Mouse (Mus musculus): ENCODE data around the gene Taar5. TPM values are rescaled to one million over a fixed set of nuclear protein-coding genes. Genes with fewer than 3 reads are reported as not detected.
A peak's percentile ranks its signal among the peaks of the same experiment; 100 is the strongest.

Taar5 gene
- polyA plus RNA-seq (2015; fragmentation: Nextera tagmentation; extraction: Ambion mirVana): 0.23 and 0.30 TPM in 2 replicates

DNA sequence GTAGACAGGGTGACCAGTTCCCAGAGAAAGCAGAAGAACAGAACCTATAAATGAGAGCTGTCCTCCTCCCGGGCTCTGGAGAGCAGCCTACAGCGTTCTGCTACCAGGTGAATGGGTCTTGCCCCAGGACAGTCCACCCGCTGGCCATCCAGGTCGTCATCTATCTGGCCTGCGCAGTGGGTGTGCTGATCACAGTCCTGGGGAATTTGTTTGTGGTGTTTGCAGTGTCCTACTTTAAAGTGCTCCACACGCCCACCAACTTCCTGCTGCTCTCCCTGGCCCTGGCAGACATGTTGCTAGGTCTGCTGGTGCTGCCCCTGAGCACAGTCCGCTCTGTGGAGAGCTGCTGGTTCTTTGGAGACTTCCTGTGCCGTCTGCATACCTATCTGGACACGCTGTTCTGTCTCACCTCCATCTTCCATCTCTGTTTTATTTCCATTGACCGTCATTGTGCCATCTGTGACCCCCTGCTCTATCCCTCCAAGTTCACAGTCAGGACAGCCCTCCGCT, at the start of gene Taar5:
TSS of gene Taar5 (plus strand) at position 51 of the 510 bp plus-strand sequence.
- TF ChIP-seq CTCF (IDR thresholded peaks at IDR 0.05; ENCODE audit: low read depth): no peak
- H3K27me3 ChIP-seq (ENCODE audit: insufficient read depth, low read length): no peaks in the 10 kb centered on the region
- no peak for ATAC-seq (replicated peaks; ENCODE audit: low FRiP score, low read depth)
- H3K9me3 ChIP-seq (replicated peaks; ENCODE audit: low read length): no peaks in the 10 kb centered on the region
- H3K9ac ChIP-seq (ENCODE audit: low read depth, low read length): no peak within 1 kb of the TSS
- DNase-seq (ENCODE audit: low spot score): no peak
- H3K4me1 ChIP-seq (replicated peaks; ENCODE audit: insufficient read depth, low read length): no peaks in the 10 kb centered on the region
- H3K4me2 ChIP-seq (ENCODE audit: low read length): no peak within 1 kb of the TSS
- H3K36me3 ChIP-seq (ENCODE audit: insufficient read depth, low read length): no peaks in the 10 kb centered on the region
- H3K27ac ChIP-seq: no peak within 1 kb of the TSS
- H3K4me3 ChIP-seq (replicated peaks; ENCODE audit: low read depth, low read length): no peak within 1 kb of the TSS
- 92% methylated on average over 11 of the region's 11 CpGs for whole genome bisulfite sequencing

DNA sequence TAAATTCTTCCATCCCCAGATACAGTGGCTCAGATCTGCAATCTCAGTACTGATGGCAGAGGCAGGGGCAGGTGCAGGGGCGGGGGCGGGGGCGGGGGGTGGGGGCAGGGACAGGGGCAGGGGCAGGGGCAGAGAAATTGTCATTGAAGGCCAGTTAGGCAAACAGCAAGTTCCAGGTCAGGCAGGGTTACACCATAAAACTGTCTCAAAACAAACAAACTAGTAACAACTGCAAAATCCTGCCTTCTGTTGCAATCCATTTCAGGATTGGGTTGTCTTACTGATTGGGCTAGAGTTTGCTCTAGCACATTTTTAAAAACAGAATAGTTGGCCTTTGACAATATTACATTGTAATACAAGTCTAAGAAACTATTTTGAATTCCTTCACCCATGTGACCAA, 48.0 kb upstream of the Taar5 start:
- no peak overlapping the region for H3K4me2 ChIP-seq (ENCODE audit: low read length)
- DNase-seq (ENCODE audit: low spot score) (no peak), ATAC-seq (replicated peaks; ENCODE audit: low FRiP score, low read depth) (no peak)
- WGBS: 50% methylated on average over 3 of the region's 3 CpGs
- H3K36me3 ChIP-seq (ENCODE audit: insufficient read depth, low read length): no peaks in the 10 kb centered on the region
- no peak overlapping the region for H3K4me3 ChIP-seq (replicated peaks; ENCODE audit: low read depth, low read length)
- no peak for TF ChIP-seq CTCF (IDR thresholded peaks at IDR 0.05; ENCODE audit: low read depth)
- H3K27me3 ChIP-seq (ENCODE audit: insufficient read depth, low read length): no peaks in the 10 kb centered on the region
- H3K9me3 ChIP-seq (replicated peaks; ENCODE audit: low read length): no peaks in the 10 kb centered on the region
- no peaks in the 10 kb centered on the region for H3K4me1 ChIP-seq (replicated peaks; ENCODE audit: insufficient read depth, low read length)
- H3K9ac ChIP-seq (ENCODE audit: low read depth, low read length): no peak overlapping the region
- H3K27ac ChIP-seq: no peak overlapping the region

DNA sequence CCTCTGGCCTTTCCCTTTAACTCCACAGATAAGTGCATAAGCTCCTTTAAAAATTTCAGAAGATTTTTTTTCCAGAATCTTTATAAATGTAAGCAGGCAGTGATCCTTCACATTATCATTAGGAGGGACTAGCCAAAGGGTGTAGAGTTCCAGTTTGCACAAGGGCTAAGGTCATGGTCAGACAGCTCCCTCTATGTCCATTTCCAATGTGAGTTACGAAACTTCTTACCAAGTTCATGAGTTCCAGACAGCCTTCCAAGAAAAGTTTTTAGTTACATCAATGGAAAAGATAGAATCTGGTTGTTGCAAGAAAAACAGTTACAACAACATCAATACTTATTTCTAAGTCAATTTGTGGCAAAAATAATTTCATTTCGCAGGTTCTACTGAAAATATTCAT, 46.6 kb upstream of the Taar5 start:
- Histone ChIP-seq H3K4me3 (replicated peaks; ENCODE audit: low read depth, low read length) (no peak overlapping the region), H3K9me3 (replicated peaks; ENCODE audit: low read length) (no peaks in the 10 kb centered on the region), H3K27ac (no peak overlapping the region), H3K4me2 (ENCODE audit: low read length) (no peak overlapping the region), H3K4me1 (replicated peaks; ENCODE audit: insufficient read depth, low read length) (no peaks in the 10 kb centered on the region), H3K36me3 (ENCODE audit: insufficient read depth, low read length) (no peaks in the 10 kb centered on the region), H3K9ac (ENCODE audit: low read depth, low read length) (no peak overlapping the region), H3K27me3 (ENCODE audit: insufficient read depth, low read length) (no peaks in the 10 kb centered on the region)
- DNase-seq (ENCODE audit: low spot score) (no peak), ATAC-seq (replicated peaks; ENCODE audit: low FRiP score, low read depth) (no peak)
- WGBS: 83% methylated on average over 2 of the region's 2 CpGs
- TF ChIP-seq CTCF (IDR thresholded peaks at IDR 0.05; ENCODE audit: low read depth): no peak

DNA sequence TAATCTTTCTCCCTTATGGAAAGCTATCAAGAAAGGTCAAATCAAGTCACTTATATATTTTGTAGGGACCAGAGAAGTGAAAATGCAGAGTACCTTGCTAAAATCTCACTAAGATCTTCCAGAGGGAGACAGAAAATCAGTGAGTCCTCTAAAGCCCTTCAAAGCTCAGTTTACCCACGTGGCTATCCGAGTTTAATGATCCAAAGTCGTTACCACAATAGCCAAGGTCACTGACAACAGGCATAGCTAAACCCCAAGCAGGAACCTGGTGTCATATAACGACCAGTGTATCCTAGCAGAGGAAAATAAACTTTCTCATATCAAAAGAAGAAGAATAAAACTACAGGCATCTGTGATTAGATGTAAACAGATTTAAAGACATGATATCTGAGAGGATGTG, 32.9 kb upstream of the Taar5 start:
- no peak for ATAC-seq (replicated peaks; ENCODE audit: low FRiP score, low read depth)

DNA sequence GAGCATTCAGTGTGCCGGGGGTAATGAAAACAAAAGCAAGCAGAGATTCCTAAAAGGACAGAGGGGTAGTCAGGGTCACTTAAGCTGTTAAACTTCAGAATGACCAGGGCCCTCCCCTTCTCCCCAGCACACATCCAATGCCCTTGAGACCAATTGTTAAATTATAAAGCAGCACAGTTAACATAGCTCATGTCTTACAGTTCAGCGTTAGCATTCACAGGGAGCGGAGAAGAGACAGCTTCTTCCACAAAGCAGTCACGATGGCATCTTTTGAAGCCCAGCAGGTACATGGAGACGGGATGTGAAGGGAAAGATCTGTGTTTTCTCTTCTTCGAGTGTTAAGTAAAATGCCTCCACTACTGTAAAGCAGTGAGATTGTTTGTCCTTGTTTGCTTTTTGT, 32.2 kb upstream of the Taar5 start, which contains the start of gene Taar2:
TSS of gene Taar2 (plus strand) at position 261 of the 400 bp plus-strand sequence.
- DNase-seq (ENCODE audit: low spot score): no peak
- H3K36me3 ChIP-seq (ENCODE audit: insufficient read depth, low read length): no peaks in the 10 kb centered on the region
- H3K27ac ChIP-seq: no peak within 1 kb of the TSS
- no peaks in the 10 kb centered on the region for H3K9me3 ChIP-seq (replicated peaks; ENCODE audit: low read length)
- H3K4me1 ChIP-seq (replicated peaks; ENCODE audit: insufficient read depth, low read length): no peaks in the 10 kb centered on the region
- no peak within 1 kb of the TSS for H3K4me3 ChIP-seq (replicated peaks; ENCODE audit: low read depth, low read length)
- peak within 1 kb of the TSS; percentile 8; the same call in 1 of the 2 replicates for H3K4me2 ChIP-seq (ENCODE audit: low read length)
- ATAC-seq (replicated peaks; ENCODE audit: low FRiP score, low read depth): no peak
- 31% methylated on average over 6 of the region's 6 CpGs for WGBS
- no peak within 1 kb of the TSS for H3K9ac ChIP-seq (ENCODE audit: low read depth, low read length)
- no peak for TF ChIP-seq CTCF (IDR thresholded peaks at IDR 0.05; ENCODE audit: low read depth)
- no peaks in the 10 kb centered on the region for H3K27me3 ChIP-seq (ENCODE audit: insufficient read depth, low read length)

More for the DNA sequence above, 32.9 kb upstream of the Taar5 start:
- no peak overlapping the region for H3K9ac ChIP-seq (ENCODE audit: low read depth, low read length)
- H3K36me3 ChIP-seq (ENCODE audit: insufficient read depth, low read length): no peaks in the 10 kb centered on the region
- no peaks in the 10 kb centered on the region for H3K27me3 ChIP-seq (ENCODE audit: insufficient read depth, low read length)
- 7% methylated on average over 4 of the region's 4 CpGs for WGBS
- H3K4me3 ChIP-seq (replicated peaks; ENCODE audit: low read depth, low read length): no peak overlapping the region
- TF ChIP-seq CTCF (IDR thresholded peaks at IDR 0.05; ENCODE audit: low read depth): no peak
- no peaks in the 10 kb centered on the region for H3K4me1 ChIP-seq (replicated peaks; ENCODE audit: insufficient read depth, low read length)
- H3K4me2 ChIP-seq (ENCODE audit: low read length): no peak overlapping the region
- no peak for DNase-seq (ENCODE audit: low spot score)
- H3K9me3 ChIP-seq (replicated peaks; ENCODE audit: low read length): no peaks in the 10 kb centered on the region
- H3K27ac ChIP-seq: no peak overlapping the region

DNA sequence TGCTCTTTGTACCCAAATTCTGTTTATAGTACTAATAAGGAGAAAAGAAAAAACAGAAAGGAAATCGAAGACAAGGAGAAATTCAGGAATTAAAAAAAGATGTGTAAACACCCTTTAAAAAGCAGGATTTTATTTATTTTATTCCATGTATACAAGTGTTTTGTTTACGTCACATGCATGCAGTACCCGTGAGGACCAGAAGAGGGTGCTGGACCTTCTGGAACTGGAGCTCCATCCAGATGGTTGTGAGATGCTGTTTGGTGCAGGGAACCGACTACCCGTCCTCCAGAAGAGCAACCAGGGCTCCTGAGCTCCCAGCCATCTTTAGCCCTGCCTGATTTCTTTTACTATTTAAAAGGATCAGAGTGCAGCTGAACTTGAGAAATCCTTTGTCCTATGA, 28.0 kb upstream of the Taar5 start:
- H3K27ac ChIP-seq: no peak overlapping the region
- no peaks in the 10 kb centered on the region for H3K27me3 ChIP-seq (ENCODE audit: insufficient read depth, low read length)
- H3K4me3 ChIP-seq (replicated peaks; ENCODE audit: low read depth, low read length): no peak overlapping the region
- H3K9ac ChIP-seq (ENCODE audit: low read depth, low read length): no peak overlapping the region
- no peaks in the 10 kb centered on the region for H3K36me3 ChIP-seq (ENCODE audit: insufficient read depth, low read length)
- no peaks in the 10 kb centered on the region for H3K4me1 ChIP-seq (replicated peaks; ENCODE audit: insufficient read depth, low read length)
- peak; percentile 48 for TF ChIP-seq CTCF (IDR thresholded peaks at IDR 0.05; ENCODE audit: low read depth)
- no peak overlapping the region for H3K4me2 ChIP-seq (ENCODE audit: low read length)
- no peak for DNase-seq (ENCODE audit: low spot score)
- no peak for ATAC-seq (replicated peaks; ENCODE audit: low FRiP score, low read depth)
- no peaks in the 10 kb centered on the region for H3K9me3 ChIP-seq (replicated peaks; ENCODE audit: low read length)
- WGBS: 84% methylated on average over 5 of the region's 5 CpGs

DNA sequence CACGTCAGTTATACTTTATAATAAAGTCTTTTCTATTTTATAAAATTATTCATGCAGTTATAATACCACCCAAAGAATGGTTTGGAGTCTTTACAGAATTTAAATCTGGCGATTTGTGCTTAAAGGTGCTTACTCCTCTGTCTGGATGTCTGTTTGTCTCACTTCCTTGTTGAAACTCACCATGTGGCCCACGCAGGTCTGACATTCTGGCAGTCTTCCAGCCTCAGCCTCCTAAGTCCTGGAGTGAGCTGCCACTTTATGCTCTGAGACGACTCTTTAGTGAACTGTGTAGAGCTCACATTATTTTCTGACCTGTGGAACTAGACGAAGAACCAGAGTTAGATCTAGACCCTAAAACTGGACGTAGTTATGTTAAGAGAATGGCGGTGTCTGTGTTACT, 22.5 kb upstream of the Taar5 start:
- Histone ChIP-seq H3K36me3 (ENCODE audit: insufficient read depth, low read length) (no peaks in the 10 kb centered on the region), H3K4me1 (replicated peaks; ENCODE audit: insufficient read depth, low read length) (no peaks in the 10 kb centered on the region), H3K4me2 (ENCODE audit: low read length) (no peak overlapping the region), H3K27me3 (ENCODE audit: insufficient read depth, low read length) (no peaks in the 10 kb centered on the region), H3K27ac (no peak overlapping the region), H3K9me3 (replicated peaks; ENCODE audit: low read length) (no peaks in the 10 kb centered on the region), H3K9ac (ENCODE audit: low read depth, low read length) (no peak overlapping the region), H3K4me3 (replicated peaks; ENCODE audit: low read depth, low read length) (no peak overlapping the region)
- 57% methylated on average over 7 of the region's 7 CpGs for WGBS
- TF ChIP-seq CTCF (IDR thresholded peaks at IDR 0.05; ENCODE audit: low read depth): no peak
- DNase-seq (ENCODE audit: low spot score) (no peak), ATAC-seq (replicated peaks; ENCODE audit: low FRiP score, low read depth) (no peak)

All from kidney, postnatal 0 days (tissue).